In genomic region chr8:43182281-43182680, GRCm38 (mm10) we compare ENCODE assay signal across 31 mouse cellular contexts. TPM values are rescaled to one million over a fixed set of nuclear protein-coding genes. Genes with fewer than 3 reads are reported as not detected.
"Had no signal": no experiment of that assay in that cellular context is flagged by ENCODE, and none has a peak within 500 bp of the region (broad histone marks: within the 10 kb centered on the region; RNA-seq: fewer than 3 reads in every experiment).

No protein-coding gene starts in this region.

- H3K36me3 ChIP-seq: liver, embryonic 13.5 days; midbrain, embryonic 12.5 days had no signal

- H3K9ac ChIP-seq: liver, embryonic 13.5 days; lung, embryonic 14.5 days; midbrain, embryonic 12.5 days had no signal

- H3K27ac ChIP-seq: kidney, postnatal 0 days; layer of hippocampus, adult 2 months; left cerebral cortex, adult 2 months; liver, embryonic 13.5 days; macrophage; midbrain, embryonic 12.5 days; stomach, postnatal 0 days had no signal

- ATAC-seq: lung, postnatal 0 days; midbrain, embryonic 16.5 days had no signal

- H3K4me3 ChIP-seq: layer of hippocampus, adult 2 months; left cerebral cortex, adult 2 months; liver, embryonic 13.5 days; midbrain, embryonic 12.5 days had no signal

- DNase-seq: kidney, postnatal 25 days; layer of hippocampus, postnatal 36 days; liver, embryonic 13.5 days; lung, embryonic 14.5 days; right cerebral cortex, adult 18-20 months; right cerebral cortex, postnatal 14 days; right cerebral cortex, postnatal 4 days; thymus, adult 2 months; thymus, postnatal 14 days; thymus, postnatal 4 days had no signal

- H3K4me2 ChIP-seq: liver, embryonic 13.5 days; lung, embryonic 14.5 days; midbrain, embryonic 12.5 days had no signal

- H3K4me1 ChIP-seq: liver, embryonic 13.5 days; midbrain, embryonic 12.5 days had no signal

- H3K27me3 ChIP-seq: liver, embryonic 13.5 days; midbrain, embryonic 12.5 days had no signal

- H3K9me3 ChIP-seq: liver, embryonic 13.5 days; midbrain, embryonic 12.5 days had no signal

RNA-seq across cellular contexts. Expression of gene Triml2, which starts 1.9 kb away (rescaled TPM):
- total RNA-seq: layer of hippocampus, adult 2 months; layer of hippocampus, postnatal 36 days; left cerebral cortex, adult 2 months; liver, adult 2 months; megakaryocyte, adult 5-6 weeks had no signal
- polyA plus RNA-seq: kidney, embryonic 14.5 days; kidney, postnatal 0 days; large intestine, adult 2 months; limb, embryonic 11.5 days; limb, embryonic 14.5 days; liver, adult 2 months; liver, embryonic 13.5 days; liver, embryonic 16.5 days; lung, embryonic 14.5 days; lung, postnatal 0 days; macrophage; midbrain, embryonic 12.5 days; midbrain, embryonic 16.5 days; neural tube, embryonic 11.5 days; neural tube, embryonic 14.5 days; stomach, embryonic 14.5 days; stomach, postnatal 0 days; thymus, adult 2 months had no signal

RNA-seq across cellular contexts. Expression of gene Triml1, which starts 41.0 kb away (rescaled TPM):
- total RNA-seq: layer of hippocampus, adult 2 months; layer of hippocampus, postnatal 10 days; layer of hippocampus, postnatal 36 days; left cerebral cortex, adult 2 months; left cerebral cortex, postnatal 10 days; left cerebral cortex, postnatal 36 days; liver, adult 2 months; megakaryocyte, adult 5-6 weeks had no signal
- polyA plus RNA-seq: kidney, embryonic 14.5 days; kidney, postnatal 0 days; large intestine, adult 2 months; limb, embryonic 11.5 days; limb, embryonic 14.5 days; liver, adult 2 months; liver, embryonic 13.5 days; liver, embryonic 16.5 days; lung, embryonic 14.5 days; lung, postnatal 0 days; macrophage; midbrain, embryonic 12.5 days; midbrain, embryonic 16.5 days; neural tube, embryonic 11.5 days; neural tube, embryonic 14.5 days; stomach, embryonic 14.5 days; stomach, postnatal 0 days; thymus, adult 2 months had no signal
